Comparison of ENCODE assay signal across 32 mouse cellular contexts in genomic region chr13:21992550-21992949, GRCm38 (mm10). TPM values are rescaled to one million over a fixed set of nuclear protein-coding genes. Genes with fewer than 3 reads are reported as not detected.
DNase-seq lines count a peak whose midpoint lies in the region; ATAC-seq and TF ChIP-seq lines count a peak whose summit lies in the region.
"Had no signal": no experiment of that assay in that cellular context is flagged by ENCODE, and none has a peak within 500 bp of the region (broad histone marks: within the 10 kb centered on the region; RNA-seq: fewer than 3 reads in every experiment).

No protein-coding gene starts in this region.

- no peak overlapping the region for H3K27ac ChIP-seq in heart, embryonic 10.5 days
- H3K27ac ChIP-seq in MEL (ENCODE audit: control insufficient read depth, low read depth, low read length): no peak overlapping the region
- no peak overlapping the region for H3K27ac ChIP-seq in hindbrain, embryonic 14.5 days
- H3K27ac ChIP-seq: embryonic facial prominence, embryonic 13.5 days; embryonic facial prominence, embryonic 15.5 days; forebrain, embryonic 10.5 days; forebrain, embryonic 12.5 days had no signal

- H3K9ac ChIP-seq in MEL (ENCODE audit: control insufficient read depth, low read depth, low read length, poor library complexity, severe bottlenecking): no peak overlapping the region
- H3K9ac ChIP-seq in hindbrain, embryonic 14.5 days: no peak overlapping the region
- H3K9ac ChIP-seq: embryonic facial prominence, embryonic 13.5 days; embryonic facial prominence, embryonic 15.5 days; forebrain, embryonic 12.5 days had no signal

- H3K36me3 ChIP-seq in heart, embryonic 10.5 days: no peaks in the 10 kb centered on the region
- peaks cover 0 to 9% of the 10 kb centered on the region in 2 experiments; a peak in 2 of 4 replicates for H3K36me3 ChIP-seq in MEL (ENCODE audit: control insufficient read depth in 1 of 2, insufficient read depth in 2 of 2, low read length in 2 of 2)
- no peaks in the 10 kb centered on the region for H3K36me3 ChIP-seq in hindbrain, embryonic 14.5 days (replicated peaks; ENCODE audit: control insufficient read depth, insufficient read depth)
- H3K36me3 ChIP-seq: embryonic facial prominence, embryonic 13.5 days; embryonic facial prominence, embryonic 15.5 days; forebrain, embryonic 10.5 days; forebrain, embryonic 12.5 days; G1E had no signal

- intact Hi-C loops in heart, postnatal 14 days (cut with DNase I): no loop called here

- peaks cover 12% of the 10 kb centered on the region for H3K27me3 ChIP-seq in heart, embryonic 10.5 days (ENCODE audit: insufficient read depth, poor library complexity, severe bottlenecking)
- H3K27me3 ChIP-seq in MEL (ENCODE audit: control insufficient read depth in 1 of 2, insufficient read depth in 2 of 2, low read length in 2 of 2): no peaks in the 10 kb centered on the region
- peaks cover 72% of the 10 kb centered on the region for H3K27me3 ChIP-seq in hindbrain, embryonic 14.5 days (ENCODE audit: control insufficient read depth, insufficient read depth, low read length)

- no peak overlapping the region for H3K4me3 ChIP-seq in heart, embryonic 10.5 days
- no peak overlapping the region for H3K4me3 ChIP-seq in MEL (ENCODE audit: control insufficient read depth in 1 of 2, insufficient read depth in 1 of 2, low read depth in 2 of 2, low read length in 2 of 2)
- no peak overlapping the region for H3K4me3 ChIP-seq in hindbrain, embryonic 14.5 days (replicated peaks; ENCODE audit: low read length)
- H3K4me3 ChIP-seq: embryonic facial prominence, embryonic 13.5 days; embryonic facial prominence, embryonic 15.5 days; erythroblast, embryonic 14.5 days; forebrain, embryonic 10.5 days; forebrain, embryonic 12.5 days had no signal

- H3K4me1 ChIP-seq in heart, embryonic 10.5 days: peaks cover 13% of the 10 kb centered on the region; the same call in 1 of the 2 replicates
- peaks cover 0 to 9% of the 10 kb centered on the region in 2 experiments; a peak in 1 of 4 replicates for H3K4me1 ChIP-seq in MEL (ENCODE audit: control insufficient read depth in 1 of 2, insufficient read depth in 2 of 2, low read length in 2 of 2)
- H3K4me1 ChIP-seq in hindbrain, embryonic 14.5 days (replicated peaks; ENCODE audit: control insufficient read depth, insufficient read depth, low read length): no peaks in the 10 kb centered on the region

- peak; percentile 51 for DNase-seq in heart, embryonic 10.5 days (ENCODE audit: low spot score)
- DNase-seq in heart, postnatal 14 days: no peak
- DNase-seq in ES-CJ7 (ENCODE audit: low read depth, low spot score) (peak; percentile 49), MEL (ENCODE audit: low read depth, low spot score) (no peak)
- no peak for DNase-seq in hindbrain, embryonic 14.5 days (ENCODE audit: low spot score)
- no peak for DNase-seq in thymus, postnatal 10 days (ENCODE audit: low spot score in 2 of 2)
- DNase-seq: adrenal gland, adult 2 months; adrenal gland, postnatal 10 days; adrenal gland, postnatal 25 days; B cell, adult 2 months; cerebellum, adult 11 months; cerebellum, adult 18-20 months; cerebellum, adult 8-10 months; cerebellum, adult 9-11 months; cerebellum, postnatal 14 days; cerebellum, postnatal 36 days; embryo, embryonic 11 days had no signal

- no peaks in the 10 kb centered on the region for H3K79me2 ChIP-seq in MEL (ENCODE audit: control insufficient read depth, insufficient read depth, low read length, poor library complexity)

- H3K9me3 ChIP-seq in heart, embryonic 10.5 days: no peaks in the 10 kb centered on the region
- H3K9me3 ChIP-seq in MEL (replicated peaks; ENCODE audit: insufficient read depth, low read length): no peaks in the 10 kb centered on the region
- no peaks in the 10 kb centered on the region for H3K9me3 ChIP-seq in hindbrain, embryonic 14.5 days (ENCODE audit: control insufficient read depth, low read length)
- H3K9me3 ChIP-seq: embryonic facial prominence, embryonic 13.5 days; embryonic facial prominence, embryonic 15.5 days; forebrain, embryonic 10.5 days; forebrain, embryonic 12.5 days had no signal

- no peak for ATAC-seq in hindbrain, embryonic 14.5 days (ENCODE audit: low FRiP score)
- ATAC-seq: activated CD4-positive, CD25-positive, alpha-beta regulatory T cell, adult 4 months; CD4-positive, CD25-positive, alpha-beta regulatory T cell, adult 4 months; forebrain, embryonic 14.5 days; forebrain, embryonic 16.5 days had no signal

- H3K4me2 ChIP-seq in hindbrain, embryonic 14.5 days (replicated peaks): no peak overlapping the region
- H3K4me2 ChIP-seq: embryonic facial prominence, embryonic 13.5 days; embryonic facial prominence, embryonic 15.5 days; forebrain, embryonic 12.5 days had no signal

- no peak for TF ChIP-seq CTCF in MEL (IDR thresholded peaks at IDR 0.05 in 2 of 3, conservative IDR thresholded peaks at IDR 0.05 in 1 of 3; ENCODE audit: control insufficient read depth in 1 of 3, insufficient read depth in 1 of 3, low read depth in 2 of 3, low read length in 3 of 3, poor library complexity in 1 of 3, severe bottlenecking in 1 of 3)

- no peak for TF ChIP-seq RAD21 in MEL (IDR thresholded peaks at IDR 0.05; ENCODE audit: low read depth, low read length)

- WGBS in heart, embryonic 10.5 days: 79% methylated on average over 5 of the region's 5 CpGs
- 85% methylated on average over 5 of the region's 5 CpGs for WGBS in hindbrain, embryonic 14.5 days

- no peak for TF ChIP-seq EP300 in MEL (IDR thresholded peaks at IDR 0.05; ENCODE audit: low read depth in 1 of 2, low read length in 2 of 2)

- TF ChIP-seq POLR2A in MEL (IDR thresholded peaks at IDR 0.05; ENCODE audit: control insufficient read depth in 1 of 2, insufficient read depth in 1 of 2, low read depth in 1 of 2, low read length in 2 of 2, poor library complexity in 1 of 2): no peak

TF ChIP-seq in MEL, 35 proteins besides CTCF, POLR2A, EP300 and RAD21:
- TF ChIP-seq CHD1 (IDR thresholded peaks at IDR 0.05; ENCODE audit: low read depth, low read length): no peak
- TF ChIP-seq GABPA (IDR thresholded peaks at IDR 0.05; ENCODE audit: low read depth, low read length): no peak
- TF ChIP-seq ZNF384 (IDR thresholded peaks at IDR 0.05; ENCODE audit: low read depth, low read length): peak; percentile 5; the same call in 1 of the 2 replicates
- no peak for TF ChIP-seq NELFE (IDR thresholded peaks at IDR 0.05; ENCODE audit: low read depth, low read length)
- TF ChIP-seq UBTF (IDR thresholded peaks at IDR 0.05; ENCODE audit: borderline replicate concordance, insufficient read depth, low read depth, low read length): no peak

RNA-seq across cellular contexts. Expression of gene Pom121l2, which starts 11.6 kb away (rescaled TPM):
- polyA plus RNA-seq in heart, embryonic 10.5 days (2016; fragmentation: Nextera tagmentation; extraction: Ambion mirVana): 0.09 TPM in 1 of 2 replicates, not detected in the other
- not detected for total RNA-seq in heart, postnatal 14 days (2021)
- total RNA-seq in MEL (2012; rRNA removed): not detected in 2 replicates
- not detected for polyA plus RNA-seq in MEL (2012; ENCODE audit: insufficient read depth in 1 of 2, insufficient read length in 2 of 2, low read depth in 1 of 2, low replicate concordance in 2 of 2, missing spikeins in 1 of 2)
- not detected in 2 replicates for polyA plus RNA-seq in hindbrain, embryonic 14.5 days (2014; fragmentation: Nextera tagmentation; extraction: Ambion mirVana)
- total RNA-seq: adrenal gland, adult 2 months; adrenal gland, postnatal 10 days; adrenal gland, postnatal 25 days; adrenal gland, postnatal 4 days; CH12.LX; common myeloid progenitor, adult 5-6 weeks; G1E had no signal
- polyA plus RNA-seq: activated CD4-positive, CD25-positive, alpha-beta regulatory T cell, adult 4 months; adrenal gland, adult 2 months; CD4-positive, CD25-positive, alpha-beta regulatory T cell, adult 4 months; embryonic facial prominence, embryonic 11.5 days; erythroblast, embryonic 14.5 days; forebrain, embryonic 12.5 days; forebrain, embryonic 16.5 days; frontal cortex, adult 2 months; G1E had no signal

RNA-seq across cellular contexts. Expression of gene Prss16, which starts 17.0 kb away (rescaled TPM):
- 0.30 and 0.33 TPM in 2 replicates for polyA plus RNA-seq in heart, embryonic 10.5 days (2016; fragmentation: Nextera tagmentation; extraction: Ambion mirVana)
- total RNA-seq in heart, postnatal 14 days (2021): 10 to 100 TPM in 1 of 2 experiments, not detected in 1; 11.6 TPM
- total RNA-seq in MEL (2012; rRNA removed): not detected in 2 replicates
- under 1 TPM in 1 of 2 experiments, not detected in 1; 0.47 TPM for polyA plus RNA-seq in MEL (2012; ENCODE audit: insufficient read depth in 1 of 2, insufficient read length in 2 of 2, low read depth in 1 of 2, low replicate concordance in 2 of 2, missing spikeins in 1 of 2)
- polyA plus RNA-seq in hindbrain, embryonic 14.5 days (2014; fragmentation: Nextera tagmentation; extraction: Ambion mirVana): not detected in 2 replicates
- total RNA-seq: adrenal gland, postnatal 10 days; adrenal gland, postnatal 25 days; adrenal gland, postnatal 4 days had no signal
- polyA plus RNA-seq: erythroblast, embryonic 14.5 days; forebrain, embryonic 12.5 days had no signal

RNA-seq across cellular contexts. Expression of gene Hist1h2ah, which starts 42.8 kb away (rescaled TPM):
- polyA plus RNA-seq in heart, embryonic 10.5 days (2016; fragmentation: Nextera tagmentation; extraction: Ambion mirVana): 3.5 and 4.5 TPM in 2 replicates
- 100 to 1,000 TPM in 1 of 2 experiments, 10 to 100 TPM in 1; 69.3 to 132 TPM for total RNA-seq in heart, postnatal 14 days (2021)
- total RNA-seq in MEL (2012; rRNA removed): 1,264 and 1,284 TPM in 2 replicates
- polyA plus RNA-seq in MEL (2012; ENCODE audit: insufficient read depth in 1 of 2, insufficient read length in 2 of 2, low read depth in 1 of 2, low replicate concordance in 2 of 2, missing spikeins in 1 of 2): 1 to 10 TPM in 1 of 2 experiments, not detected in 1; 3.7 TPM
- polyA plus RNA-seq in hindbrain, embryonic 14.5 days (2014; fragmentation: Nextera tagmentation; extraction: Ambion mirVana): 8.0 TPM in 1 of 2 replicates, not detected in the other
- polyA plus RNA-seq: CD4-positive, CD25-positive, alpha-beta regulatory T cell, adult 4 months; forebrain, embryonic 16.5 days; frontal cortex, adult 2 months had no signal

RNA-seq across cellular contexts. Expression of gene Hist1h2bk, which starts 43.1 kb away (rescaled TPM):
- polyA plus RNA-seq in heart, embryonic 10.5 days (2016; fragmentation: Nextera tagmentation; extraction: Ambion mirVana): 3.1 and 6.4 TPM in 2 replicates
- 100 to 1,000 TPM in 1 of 2 experiments, 10 to 100 TPM in 1; 67.9 to 160 TPM for total RNA-seq in heart, postnatal 14 days (2021)
- 2,495 and 3,316 TPM in 2 replicates for total RNA-seq in MEL (2012; rRNA removed)
- 1 to 10 TPM in 1 of 2 experiments, not detected in 1; 5.7 TPM for polyA plus RNA-seq in MEL (2012; ENCODE audit: insufficient read depth in 1 of 2, insufficient read length in 2 of 2, low read depth in 1 of 2, low replicate concordance in 2 of 2, missing spikeins in 1 of 2)
- 1.5 and 1.6 TPM in 2 replicates for polyA plus RNA-seq in hindbrain, embryonic 14.5 days (2014; fragmentation: Nextera tagmentation; extraction: Ambion mirVana)

RNA-seq across cellular contexts. Expression of gene Zfp184, which starts 47.7 kb away (rescaled TPM):
- 7.4 and 9.1 TPM in 2 replicates for polyA plus RNA-seq in heart, embryonic 10.5 days (2016; fragmentation: Nextera tagmentation; extraction: Ambion mirVana)
- total RNA-seq in heart, postnatal 14 days (2021): under 1 TPM; 0.62 to 0.90 TPM
- total RNA-seq in MEL (2012; rRNA removed): 0.42 and 0.52 TPM in 2 replicates
- 1 to 10 TPM in 1 of 2 experiments, not detected in 1; 1.0 TPM for polyA plus RNA-seq in MEL (2012; ENCODE audit: insufficient read depth in 1 of 2, insufficient read length in 2 of 2, low read depth in 1 of 2, low replicate concordance in 2 of 2, missing spikeins in 1 of 2)
- 14.9 and 18.2 TPM in 2 replicates for polyA plus RNA-seq in hindbrain, embryonic 14.5 days (2014; fragmentation: Nextera tagmentation; extraction: Ambion mirVana)
- polyA plus RNA-seq: activated CD4-positive, CD25-positive, alpha-beta regulatory T cell, adult 4 months; erythroblast, embryonic 14.5 days had no signal

Comparison
In these comparisons a context has a peak if more than half of its experiments do, and no peak if none do; other contexts are left out.
1. DNase-seq: peak in heart, embryonic 10.5 days (single experiment) and ES-CJ7 (single experiment); none in heart, postnatal 14 days (0 of 2), MEL (single experiment), hindbrain, embryonic 14.5 days (single experiment) and thymus, postnatal 10 days (0 of 2).